Mouse (Mus musculus): ENCODE results near the gene Ephx1. TPM values are rescaled to one million over a fixed set of nuclear protein-coding genes. Genes with fewer than 3 reads are reported as not detected.

Gene Ephx1
- total RNA-seq, 4 experiments from 2014 or later = 14.5 to 20.7 (median 16.2) TPM

DNA sequence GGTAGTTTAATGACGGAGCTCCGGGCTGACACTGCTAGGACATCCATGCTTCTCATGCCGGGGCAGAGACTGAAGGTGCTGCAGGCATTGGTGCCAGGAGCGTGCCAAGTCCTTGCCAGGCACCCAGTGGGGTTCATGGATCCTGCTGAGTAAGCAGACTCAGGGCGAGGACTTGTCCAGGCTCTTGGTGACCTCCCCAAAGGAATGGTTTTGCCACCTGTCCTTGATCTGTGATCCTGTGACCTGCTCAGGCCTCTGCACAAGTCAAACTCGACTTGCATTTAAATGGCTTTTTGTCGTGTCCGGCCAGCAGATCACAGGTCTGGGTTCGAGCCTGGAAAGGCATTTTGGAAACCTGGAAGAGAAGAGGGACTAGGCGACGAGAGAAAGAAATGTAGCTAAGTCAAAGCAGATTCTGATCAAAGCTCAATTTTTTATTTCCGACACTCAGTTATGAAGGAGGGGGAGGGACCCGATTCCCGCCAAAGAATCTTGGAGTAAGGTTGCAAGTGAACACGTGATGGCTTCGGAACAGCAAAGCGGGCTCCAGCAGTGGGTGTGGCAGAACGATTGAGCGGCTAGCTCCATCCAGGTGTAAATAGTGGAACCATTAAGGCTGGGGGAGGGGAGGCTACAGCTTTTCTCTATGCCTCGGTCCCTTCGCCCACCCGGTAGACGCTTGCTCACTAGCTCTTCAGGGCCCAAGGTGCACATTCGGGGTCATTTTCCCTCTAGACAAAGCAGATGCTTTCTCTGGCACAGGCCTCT, 41.0 kb downstream of the Ephx1 start:
- no peak for DNase-seq (ENCODE audit: low spot score in 2 of 2)

GRCm38 (mm10) chr1:180976110-180976679, 44.5 kb downstream of the Ephx1 start:
- DNase-seq (ENCODE audit: low spot score in 2 of 2) = no peak

- DNase-seq (ENCODE audit: low spot score in 2 of 2) = no peak
These were observed 46.5 kb downstream of the Ephx1 start for GRCm38 (mm10) chr1:180974126-180974746.

- DNase-seq (ENCODE audit: low spot score in 2 of 2) = no peak
These were observed 47.8 kb downstream of the Ephx1 start for GRCm38 (mm10) chr1:180972941-180973340.

GRCm38 (mm10) chr1:180967261-180967660, 53.4 kb downstream of the Ephx1 start:
- DNase-seq (ENCODE audit: low spot score in 2 of 2) = no peak

GRCm38 (mm10) chr1:180966542-180966941, 54.2 kb downstream of the Ephx1 start:
- peak; percentile 42 to 45 for DNase-seq (ENCODE audit: low spot score in 2 of 2)

- no peak for DNase-seq (ENCODE audit: low spot score in 2 of 2)
These were observed 54.9 kb downstream of the Ephx1 start for GRCm38 (mm10) chr1:180965786-180966185.

- DNase-seq (ENCODE audit: low spot score in 2 of 2) = no peak
These were observed 61.9 kb downstream of the Ephx1 start for GRCm38 (mm10) chr1:180958797-180959196.

DNA sequence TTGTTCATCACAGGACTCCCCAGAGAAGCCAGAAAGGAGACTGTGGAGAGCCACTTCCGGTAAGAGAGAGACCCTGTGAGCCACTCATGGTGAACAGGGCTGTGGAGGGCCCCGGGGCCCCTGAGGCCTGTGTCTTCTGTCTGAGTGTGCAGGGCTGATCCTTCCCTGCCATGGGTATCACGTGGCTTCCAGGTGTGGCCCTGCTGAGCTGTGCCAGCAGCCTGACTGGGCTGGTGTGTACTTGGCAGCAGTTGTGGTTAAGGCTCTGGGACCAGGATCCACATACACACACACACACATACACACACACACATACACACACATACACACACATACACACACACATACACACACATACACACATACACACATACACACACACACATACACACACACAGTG, 62.7 kb downstream of the Ephx1 start:
- DNase-seq (ENCODE audit: low spot score in 2 of 2) = no peak

GRCm38 (mm10) chr1:180956973-180957381, 63.7 kb downstream of the Ephx1 start:
- DNase-seq (ENCODE audit: low spot score in 2 of 2) = no peak

- no peak for DNase-seq (ENCODE audit: low spot score in 2 of 2)
These were observed 64.3 kb downstream of the Ephx1 start for GRCm38 (mm10) chr1:180956401-180956800.

- DNase-seq (ENCODE audit: low spot score in 2 of 2) = no peak
These were observed 67.9 kb downstream of the Ephx1 start for GRCm38 (mm10) chr1:180952808-180953207.

DNA sequence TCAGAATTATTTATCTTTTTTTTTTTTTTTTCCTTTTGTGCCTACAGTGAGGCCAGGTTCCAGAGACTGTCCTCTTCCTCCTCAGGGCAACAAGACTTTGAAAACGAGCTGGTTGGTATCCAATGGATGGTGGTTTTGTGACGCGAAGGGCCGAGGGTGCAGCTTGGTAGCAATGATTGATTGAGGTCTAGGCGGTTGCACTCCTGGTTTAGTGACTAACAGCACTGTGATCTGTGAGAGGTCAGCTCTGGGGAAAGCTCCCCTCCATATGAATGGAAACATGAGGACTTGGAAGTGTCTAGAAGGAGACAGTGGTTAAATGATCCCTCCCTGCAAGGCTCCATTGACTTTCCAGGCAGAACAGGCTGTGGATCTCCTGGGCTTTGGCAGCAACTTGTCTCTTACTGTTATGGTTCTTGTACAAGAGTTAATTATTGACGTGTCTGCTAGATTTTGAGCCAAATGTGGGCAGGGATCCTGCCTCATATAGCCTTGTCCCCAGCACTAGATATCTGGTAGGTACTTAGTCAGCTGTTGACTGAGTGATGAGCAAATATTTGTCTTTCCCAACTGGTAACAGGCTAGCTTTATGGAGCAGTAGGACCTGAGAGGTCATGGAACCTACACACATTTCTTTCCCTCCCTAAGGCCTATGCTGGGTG, 68.5 kb downstream of the Ephx1 start:
- DNase-seq (ENCODE audit: low spot score in 2 of 2) = no peak

GRCm38 (mm10) chr1:180946448-180946847, 74.3 kb downstream of the Ephx1 start:
- no peak for DNase-seq (ENCODE audit: low spot score in 2 of 2)

DNA sequence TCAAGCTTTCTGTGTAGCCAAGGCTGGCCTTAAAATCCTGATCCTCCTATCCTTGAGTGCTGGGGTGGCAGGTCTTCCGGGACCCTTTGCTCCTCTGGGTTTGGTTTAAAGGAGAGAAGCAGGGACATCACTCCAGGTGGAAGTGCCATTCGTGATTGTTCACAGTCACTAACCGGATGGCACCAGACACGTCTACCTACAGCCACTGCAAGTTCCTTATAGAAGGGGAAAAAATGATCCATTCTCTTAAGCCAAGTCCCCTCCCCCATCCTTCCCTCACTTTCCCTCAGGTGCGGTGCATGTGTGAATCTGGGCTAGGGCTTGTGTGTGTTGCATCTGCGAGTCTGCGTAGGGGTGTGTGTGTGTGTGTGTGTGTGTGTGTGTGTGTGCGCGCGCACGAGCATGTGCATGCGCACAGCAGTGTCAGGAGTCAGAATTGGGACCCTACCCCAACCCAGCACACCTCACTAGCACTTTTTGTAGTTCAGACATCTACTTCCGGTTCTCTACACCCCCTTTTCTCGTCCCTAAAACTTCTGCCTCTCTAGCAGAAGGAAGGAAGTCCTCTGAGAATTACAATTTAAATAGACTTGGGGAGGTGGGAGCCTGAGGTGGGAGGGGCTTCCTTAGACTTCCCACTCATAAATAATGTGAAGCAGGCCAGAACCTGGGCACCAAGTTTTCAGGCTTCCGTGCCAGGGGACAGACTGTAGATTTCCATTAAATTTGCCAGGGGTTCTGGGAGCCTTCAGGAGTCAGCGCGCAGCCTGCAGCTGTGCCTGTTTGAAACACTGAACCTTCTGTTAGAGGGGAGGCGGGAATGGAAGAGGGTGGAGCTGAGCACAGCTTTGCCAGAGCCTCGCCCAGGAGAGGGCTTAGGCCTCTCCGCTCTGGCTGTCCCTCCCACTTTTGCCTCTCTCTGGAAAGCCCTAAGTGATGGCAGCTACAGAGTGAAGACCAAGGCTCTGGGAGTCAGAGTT, 75.4 kb downstream of the Ephx1 start:
- DNase-seq (ENCODE audit: low spot score in 2 of 2) = peak; percentile 43 to 56

DNA sequence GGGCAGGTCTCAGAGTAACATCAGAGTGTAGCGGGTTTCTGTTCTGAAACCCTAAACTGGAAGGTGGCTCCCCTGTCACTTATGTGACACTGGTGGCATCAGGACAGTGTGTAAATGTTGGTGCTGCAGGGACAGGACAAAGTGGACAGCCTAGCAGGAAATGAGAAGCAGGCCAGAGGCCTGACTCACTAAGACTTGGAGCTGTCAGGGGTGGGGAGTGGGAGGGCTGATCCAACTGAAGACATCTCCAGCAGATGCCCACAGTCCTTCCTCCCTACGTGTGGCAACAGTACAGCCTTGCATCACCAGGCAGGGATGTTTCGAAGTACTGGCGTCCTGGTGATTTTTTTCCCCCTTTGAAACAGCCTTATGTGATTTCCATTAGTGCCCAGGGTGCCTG, 76.2 kb downstream of the Ephx1 start:
- DNase-seq (ENCODE audit: low spot score in 2 of 2) = no peak

DNA sequence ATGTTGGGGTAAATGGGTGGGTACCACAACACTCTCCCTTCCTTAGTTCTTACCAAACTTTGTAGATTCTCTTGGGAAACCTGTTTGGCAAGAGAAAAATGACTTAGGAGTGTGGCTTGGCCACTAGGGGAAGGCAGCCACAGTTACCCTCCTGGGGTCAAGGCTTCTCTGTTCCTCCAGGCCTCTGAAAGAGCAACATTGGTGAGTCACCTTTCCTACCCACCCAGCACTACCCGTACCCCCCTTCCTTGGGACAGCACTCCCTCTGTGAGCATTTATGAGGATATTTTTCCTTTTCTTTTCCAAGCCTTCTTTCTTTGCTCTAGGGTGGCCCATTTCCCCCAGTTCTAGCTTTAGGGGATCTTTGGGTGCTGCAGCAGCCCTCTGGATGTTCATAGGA, 76.8 kb downstream of the Ephx1 start:
- no peak for DNase-seq (ENCODE audit: low spot score in 2 of 2)

DNA sequence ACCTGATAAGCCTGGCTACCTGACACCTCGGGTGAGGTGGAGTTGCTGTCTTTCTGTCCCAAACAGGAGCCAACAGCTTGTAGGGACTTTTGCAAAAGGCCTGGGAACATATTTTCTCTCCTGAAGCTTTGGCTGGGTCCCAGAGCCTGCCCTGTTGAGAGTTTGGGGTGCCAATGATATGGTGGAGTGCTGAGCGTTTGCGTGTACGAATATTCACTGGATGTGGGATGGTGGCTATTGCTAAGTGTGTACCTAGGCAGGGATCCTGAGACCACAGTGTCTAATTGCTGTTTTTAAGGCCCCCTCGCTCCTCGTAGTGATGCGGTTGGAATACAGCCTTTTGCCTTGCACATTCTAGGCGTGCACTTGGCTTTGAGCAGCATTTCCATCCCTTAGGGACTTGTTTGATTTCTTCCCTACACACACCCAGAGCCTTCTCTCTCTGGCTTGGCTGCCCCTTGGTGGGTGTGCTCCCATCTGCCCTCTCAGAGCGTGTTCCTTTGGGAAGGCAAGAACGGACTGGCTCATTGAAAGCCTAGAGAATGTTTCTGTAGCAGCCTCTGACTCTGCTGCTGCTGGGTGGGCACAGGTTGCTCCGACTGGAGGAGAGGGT, 77.6 kb downstream of the Ephx1 start:
- peak; percentile 33 to 34 for DNase-seq (ENCODE audit: low spot score in 2 of 2)

- peak; percentile 66 to 75 for DNase-seq (ENCODE audit: low spot score in 2 of 2)
These were observed 78.3 kb downstream of the Ephx1 start, which contains the start of gene Tmem63a for GRCm38 (mm10) chr1:180942166-180943031. Gene Tmem63a, plus strand, starts transcription at chr1:180942344.
